Mouse (Mus musculus): Measurements from ENCODE around the gene Slc5a5. TPM values are rescaled to one million over a fixed set of nuclear protein-coding genes. Genes with fewer than 3 reads are reported as not detected.

Slc5a5 gene
- total RNA-seq (2021): under 1 TPM in 1 of 2 experiments, not detected in 1; 0.10 TPM
- 0.12 and 0.26 TPM in 2 replicates for polyA plus RNA-seq (2012; rRNA removed)
- long read RNA-seq: 0 reads

GRCm38 (mm10) chr8:70892022-70892895 is at the start of gene Slc5a5:
Slc5a5 (minus strand) TSS chr8:70892757.
- DNase-seq: no peak

- DNase-seq: no peak
These were observed 48.9 kb upstream of the Slc5a5 start for GRCm38 (mm10) chr8:70941478-70941877.

DNA sequence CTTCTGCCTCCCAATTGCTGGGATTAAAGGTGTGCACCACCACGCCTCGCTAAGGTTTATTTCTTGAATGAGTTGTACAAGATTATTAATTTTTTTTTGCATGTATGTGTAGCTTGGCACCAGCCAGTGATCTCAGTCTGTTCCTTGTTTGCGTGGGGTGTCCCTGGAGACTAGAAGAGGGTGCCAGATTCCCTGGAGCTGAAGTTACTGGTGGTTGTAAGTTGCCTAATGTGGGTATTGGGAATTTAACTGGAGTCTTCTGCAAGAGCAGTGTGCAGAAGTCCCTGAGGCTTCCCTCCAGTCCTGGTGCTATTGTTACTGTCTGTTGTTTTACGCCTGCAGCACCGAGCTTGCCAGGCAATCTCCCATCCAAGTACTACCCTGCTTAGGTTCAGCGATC is 44.6 kb upstream of the Slc5a5 start:
- DNase-seq: no peak

- DNase-seq: no peak
These were observed 42.2 kb upstream of the Slc5a5 start for GRCm38 (mm10) chr8:70934786-70935185.

- DNase-seq: no peak
These were observed 40.5 kb upstream of the Slc5a5 start for GRCm38 (mm10) chr8:70933036-70933435.

- no peak for DNase-seq
These were observed 39.2 kb upstream of the Slc5a5 start for GRCm38 (mm10) chr8:70931731-70932130.

- no peak for DNase-seq
These were observed 36.3 kb upstream of the Slc5a5 start for GRCm38 (mm10) chr8:70928778-70929322.

GRCm38 (mm10) chr8:70928096-70928495 is 35.5 kb upstream of the Slc5a5 start:
- DNase-seq: no peak

- DNase-seq: no peak
These were observed 33.8 kb upstream of the Slc5a5 start for GRCm38 (mm10) chr8:70926396-70926795.

GRCm38 (mm10) chr8:70925754-70926153 is 33.2 kb upstream of the Slc5a5 start:
- DNase-seq: no peak

- no peak for DNase-seq
These were observed 31.6 kb upstream of the Slc5a5 start for GRCm38 (mm10) chr8:70924151-70924550.

DNA sequence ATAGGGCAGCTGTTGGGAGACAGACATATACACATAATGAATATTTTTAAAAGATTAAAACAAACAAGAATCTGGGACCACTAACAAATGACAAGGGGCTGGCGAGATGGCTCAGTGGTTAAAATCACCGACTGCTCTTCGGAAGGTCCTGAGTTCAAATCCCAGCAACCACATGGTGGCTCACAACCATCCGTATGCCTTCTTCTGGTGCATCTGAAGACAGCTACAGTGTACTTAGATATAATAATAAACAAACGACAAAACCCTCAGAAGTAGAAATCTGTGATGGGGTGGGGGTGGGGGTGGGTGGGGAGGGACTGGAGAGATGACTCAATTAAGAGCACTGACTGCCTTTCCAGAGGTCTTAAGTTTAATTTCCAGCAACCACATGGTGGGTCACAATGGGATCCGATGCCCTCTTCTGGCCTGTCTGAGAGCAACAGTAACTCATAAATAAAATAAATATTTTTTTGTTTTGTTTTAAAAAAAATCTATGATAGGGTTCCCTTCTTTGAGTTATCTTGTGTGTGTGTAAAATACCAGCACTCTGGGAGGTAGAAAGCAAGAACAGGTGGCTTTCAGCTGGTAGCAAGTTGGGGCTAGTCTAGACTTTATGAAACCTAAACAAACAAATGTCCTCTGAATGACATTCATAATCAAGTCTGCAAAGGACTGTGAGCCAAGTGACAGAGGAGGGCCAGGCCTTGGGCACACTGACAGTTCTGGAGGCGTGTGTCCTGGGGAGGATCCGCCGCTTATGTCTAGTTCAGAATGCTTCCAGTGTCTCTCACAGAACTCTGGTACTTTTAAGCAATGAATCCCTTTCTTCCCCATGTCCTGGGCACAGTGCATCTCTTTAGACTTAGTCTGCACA is 27.7 kb upstream of the Slc5a5 start:
- DNase-seq: no peak

- DNase-seq: no peak
These were observed 22.1 kb upstream of the Slc5a5 start for GRCm38 (mm10) chr8:70914704-70915103.

DNA sequence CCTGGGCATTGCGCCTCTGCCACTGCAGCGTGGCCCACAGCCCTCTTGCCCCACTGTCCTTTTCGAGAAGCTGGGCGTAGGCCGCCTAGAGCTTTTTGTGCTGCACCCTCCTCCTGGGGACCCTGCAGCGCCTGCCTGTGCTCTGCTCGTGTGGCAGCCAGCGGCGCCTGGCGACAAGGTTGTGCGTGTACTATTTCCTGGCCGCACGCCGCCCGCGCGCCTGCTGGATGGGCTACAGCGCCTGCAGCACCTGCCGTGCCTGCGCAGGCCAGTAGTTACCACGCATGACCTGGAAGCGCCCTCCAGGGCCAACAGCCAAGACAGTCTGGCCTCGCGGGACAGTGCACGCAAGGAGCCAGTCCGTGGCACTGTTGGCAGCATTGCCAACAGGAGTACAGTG is 21.0 kb upstream of the Slc5a5 start:
- DNase-seq: no peak

DNA sequence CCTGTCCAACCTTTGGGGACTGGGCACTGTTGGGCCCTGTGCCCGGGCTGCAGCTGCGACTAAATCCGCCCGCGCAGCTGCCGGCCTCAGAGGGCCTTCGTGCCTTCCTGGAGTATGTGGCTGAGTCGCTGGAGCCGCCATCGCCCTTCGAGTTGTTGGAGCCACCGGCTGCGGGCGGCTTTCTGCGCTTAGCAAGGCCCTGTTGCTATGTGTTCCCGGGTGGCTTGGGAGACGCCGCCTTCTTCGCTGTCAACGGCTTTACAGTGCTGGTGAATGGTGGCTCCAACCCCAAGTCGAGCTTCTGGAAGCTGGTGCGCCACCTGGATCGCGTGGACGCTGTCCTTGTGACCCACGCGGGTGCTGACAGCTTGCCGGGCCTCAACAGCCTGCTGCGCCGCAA is 20.4 kb upstream of the Slc5a5 start:
- no peak for DNase-seq

GRCm38 (mm10) chr8:70911596-70911995 is 19.0 kb upstream of the Slc5a5 start:
- DNase-seq: no peak

DNA sequence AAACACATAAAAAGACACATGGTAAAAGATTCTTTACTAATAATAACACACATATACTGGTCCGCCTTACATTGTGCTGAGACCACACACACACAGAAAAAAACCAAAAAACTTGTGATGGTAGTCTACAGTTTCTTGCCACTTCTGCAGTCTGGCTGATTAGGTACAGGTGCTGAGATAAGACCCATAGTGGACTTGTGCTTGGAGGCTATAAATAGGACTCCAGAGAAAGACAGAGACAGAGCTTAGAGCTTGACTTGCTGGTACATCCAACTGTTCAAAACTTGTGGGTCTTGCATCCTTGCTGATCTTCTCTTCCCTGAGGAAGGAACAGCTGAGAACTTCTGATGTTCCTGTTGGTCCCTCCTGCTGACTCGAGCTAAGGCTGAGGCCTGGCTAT is 15.0 kb upstream of the Slc5a5 start:
- no peak for DNase-seq

DNA sequence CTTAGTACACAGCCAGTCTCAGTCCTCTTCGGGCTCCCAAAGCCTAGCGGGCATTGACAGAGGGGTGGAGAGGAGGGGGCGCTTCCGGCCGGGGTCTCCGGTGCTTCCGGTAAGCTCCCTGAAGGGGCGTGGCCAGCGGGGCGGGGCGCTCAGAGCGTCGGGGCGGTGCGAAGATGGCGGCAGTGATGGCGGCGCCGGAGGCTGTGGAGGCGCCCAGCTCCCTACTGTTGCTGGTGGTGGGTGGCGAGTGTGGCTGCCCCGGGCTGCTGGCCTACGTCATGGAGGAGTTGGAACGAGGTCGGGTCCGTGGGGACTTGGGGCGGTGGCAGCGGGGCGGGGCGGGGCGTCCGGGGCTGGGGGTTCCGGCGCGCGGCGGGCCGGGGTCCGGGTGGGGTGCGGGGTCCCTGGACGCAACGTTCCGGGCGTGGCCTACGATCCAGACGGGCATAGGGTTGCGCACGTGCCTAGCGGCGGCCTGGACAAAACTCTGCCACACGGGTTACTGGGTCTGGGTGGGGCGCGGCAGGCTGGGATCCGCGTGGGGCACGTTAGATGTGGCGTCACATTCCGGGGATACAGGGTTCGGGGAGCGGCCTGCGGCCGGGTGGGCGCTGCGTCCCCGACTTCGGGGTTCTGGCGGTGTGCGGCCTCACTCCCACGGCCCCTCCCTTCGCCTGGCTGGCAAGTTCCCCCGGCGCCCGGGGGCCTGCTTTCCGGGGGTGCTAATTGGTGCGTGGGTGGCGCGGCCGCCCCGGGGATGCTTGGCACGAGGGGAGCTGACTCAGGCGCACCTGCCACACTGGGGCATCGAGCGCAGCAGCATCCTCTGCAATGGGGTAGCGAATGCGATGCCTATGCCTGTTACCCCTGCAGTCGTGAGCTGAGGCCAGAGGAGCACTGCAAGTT is 13.5 kb upstream of the Slc5a5 start, which contains the start of gene Map1s:
TSS of gene Map1s (plus strand) at position 102 of the 906 bp plus-strand sequence.
- DNase-seq: peak; percentile 85

- no peak for DNase-seq
These were observed 12.9 kb upstream of the Slc5a5 start for GRCm38 (mm10) chr8:70905463-70905830.

- DNase-seq: peak; percentile 48
These were observed 12.0 kb upstream of the Slc5a5 start for GRCm38 (mm10) chr8:70904532-70904931.

GRCm38 (mm10) chr8:70903582-70903981 is 11.0 kb upstream of the Slc5a5 start:
- no peak for DNase-seq
